Mouse (Mus musculus): ENCODE measurements around the gene Smyd1.

DNA sequence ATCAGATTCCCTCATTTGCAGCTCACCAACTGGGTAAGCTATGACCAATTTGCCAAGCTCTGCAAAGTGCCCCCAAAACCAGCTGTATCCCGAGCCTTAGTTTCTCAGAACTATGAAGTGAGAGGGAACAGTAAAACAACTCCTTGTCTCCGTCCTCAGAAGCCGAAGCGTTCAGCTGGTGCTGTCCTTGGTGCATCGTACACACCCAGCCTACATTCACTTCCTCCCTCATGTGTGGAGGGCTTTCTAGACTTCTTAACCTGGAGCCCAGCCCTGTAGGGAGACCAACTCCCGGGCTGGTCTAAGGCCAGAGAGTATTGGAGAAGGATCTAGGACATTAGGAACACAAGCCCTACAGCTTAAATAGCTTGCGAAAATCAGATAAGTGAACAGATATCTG, 8.5 kb upstream of the Smyd1 start:
- TF ChIP-seq CTCF (IDR thresholded peaks at IDR 0.05) (no peak), POLR2A (IDR thresholded peaks at IDR 0.05; ENCODE audit: insufficient read depth, low read depth, low read length) (no peak)
